In the genomic region with DNA sequence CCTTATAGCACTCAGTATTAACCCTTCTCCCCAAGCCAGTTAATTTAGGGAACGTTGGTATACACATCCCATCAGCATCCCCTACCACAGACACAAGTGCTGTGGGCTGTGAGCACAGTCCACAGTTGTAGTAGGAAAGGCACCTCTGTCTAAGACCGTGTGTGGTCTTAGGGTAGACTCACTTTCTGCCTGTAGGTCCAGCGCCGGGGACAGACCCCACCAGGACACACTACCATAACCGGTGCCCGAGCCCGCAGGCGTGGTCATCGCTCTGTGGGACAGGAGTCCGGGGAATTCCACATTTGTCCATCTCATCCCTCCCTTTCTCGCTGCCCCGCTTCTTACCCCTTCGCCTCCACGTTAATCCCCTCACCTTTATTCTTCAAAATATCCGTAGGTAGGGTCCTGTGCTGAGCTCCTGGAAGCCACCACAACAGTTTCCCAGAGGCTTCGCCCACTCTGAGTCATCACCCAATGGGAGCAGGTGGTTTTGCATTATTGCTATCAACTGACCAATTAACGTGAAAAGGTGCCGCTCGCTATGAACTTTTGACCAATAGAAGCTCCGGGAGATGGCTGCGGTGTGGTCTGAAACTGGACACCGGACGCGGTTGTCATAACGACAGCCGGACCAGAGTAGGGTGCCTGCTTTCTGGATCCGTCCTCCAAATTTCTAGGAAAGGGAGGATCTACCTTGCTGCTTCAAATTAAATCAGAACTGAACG, we compare ENCODE assay signal across 8 mouse cellular contexts. TPM values are rescaled to one million over a fixed set of nuclear protein-coding genes. Genes with fewer than 3 reads are reported as not detected.
DNase-seq lines count a peak whose midpoint lies in the region; ATAC-seq and TF ChIP-seq lines count a peak whose summit lies in the region.

A gene (minus strand): TSS at position 449 of the 725 bp plus-strand sequence.

- no peak for TF ChIP-seq CTCF in gastrocnemius, adult 2 months (IDR thresholded peaks at IDR 0.05)
- no peak for TF ChIP-seq CTCF in hindbrain, postnatal 0 days (IDR thresholded peaks at IDR 0.05; ENCODE audit: low read depth)

- 1% methylated on average over 28 of the region's 28 CpGs for WGBS in hindbrain, postnatal 0 days
- 8% methylated on average over 28 of the region's 28 CpGs for WGBS in liver, embryonic 12.5 days (ENCODE audit: insufficient replicate concordance)

- peak; percentile 80 for ATAC-seq in hindbrain, postnatal 0 days
- peak; percentile 75 for ATAC-seq in liver, embryonic 12.5 days
- ATAC-seq in monocyte, adult 5-6 weeks (replicated peaks; ENCODE audit: insufficient number of reproducible peaks, low FRiP score, low TSS enrichment, poor library complexity, severe bottlenecking): peak; percentile 70
- ATAC-seq in inflammation-experienced regulatory T-cells, adult 6 months: no peak

- DNase-seq in urinary bladder, postnatal 14 days (ENCODE audit: low spot score): peak; percentile 77
- DNase-seq in urinary bladder, adult 2 months (ENCODE audit: low spot score): no peak
- DNase-seq in gastrocnemius, adult 2 months: peak; percentile 81
- DNase-seq in hindbrain, postnatal 0 days (ENCODE audit: low spot score): peak; percentile 82
- DNase-seq in left cerebral cortex, adult 11 months (ENCODE audit: low spot score): no peak

- H3K36me3 ChIP-seq in hindbrain, postnatal 0 days (ENCODE audit: insufficient read depth, low read length): no peaks in the 10 kb centered on the region
- no peaks in the 10 kb centered on the region for H3K36me3 ChIP-seq in liver, embryonic 12.5 days

- peaks cover 9% of the 10 kb centered on the region; the same call in 1 of the 2 replicates for H3K27me3 ChIP-seq in hindbrain, postnatal 0 days (ENCODE audit: insufficient read depth, low read length)
- H3K27me3 ChIP-seq in liver, embryonic 12.5 days (replicated peaks): peaks cover 32% of the 10 kb centered on the region

- peak within 1 kb of the TSS; percentile 58 for H3K4me2 ChIP-seq in hindbrain, postnatal 0 days (ENCODE audit: low read depth, low read length)
- H3K4me2 ChIP-seq in liver, embryonic 12.5 days: peak within 1 kb of the TSS; percentile 55

- intact Hi-C loops in gastrocnemius, adult 2 months (cut with DNase I): no loop called here

- no peaks in the 10 kb centered on the region for H3K4me1 ChIP-seq in hindbrain, postnatal 0 days (ENCODE audit: insufficient read depth, low read length)
- H3K4me1 ChIP-seq in liver, embryonic 12.5 days: peaks cover 4% of the 10 kb centered on the region

- H3K27ac ChIP-seq in gastrocnemius, adult 2 months: no peak within 1 kb of the TSS
- H3K27ac ChIP-seq in hindbrain, postnatal 0 days: no peak within 1 kb of the TSS
- H3K27ac ChIP-seq in liver, embryonic 12.5 days: no peak within 1 kb of the TSS

- H3K4me3 ChIP-seq in gastrocnemius, adult 2 months: peak within 1 kb of the TSS; percentile 69
- H3K4me3 ChIP-seq in hindbrain, postnatal 0 days (ENCODE audit: low read length): peak within 1 kb of the TSS; percentile 28
- peak within 1 kb of the TSS; percentile 28 for H3K4me3 ChIP-seq in liver, embryonic 12.5 days

- H3K9ac ChIP-seq in hindbrain, postnatal 0 days (replicated peaks; ENCODE audit: low read length): peak within 1 kb of the TSS; percentile 28
- no peak within 1 kb of the TSS for H3K9ac ChIP-seq in liver, embryonic 12.5 days

- H3K9me3 ChIP-seq in hindbrain, postnatal 0 days (ENCODE audit: low read length): no peaks in the 10 kb centered on the region
- no peaks in the 10 kb centered on the region for H3K9me3 ChIP-seq in liver, embryonic 12.5 days (replicated peaks)

RNA-seq across cellular contexts. Expression of the gene that starts here (rescaled TPM):
- polyA plus RNA-seq in urinary bladder, adult 2 months (2012; rRNA removed): 3.5 and 4.0 TPM in 2 replicates
- not detected for total RNA-seq in gastrocnemius, adult 2 months (2021)
- total RNA-seq in hindbrain, postnatal 0 days (2014; rRNA removed): 2.1 and 3.8 TPM in 2 replicates
- 2.0 and 2.6 TPM in 2 replicates for polyA plus RNA-seq in hindbrain, postnatal 0 days (2015; fragmentation: Nextera tagmentation; extraction: Ambion mirVana)
- polyA plus RNA-seq in liver, embryonic 12.5 days (2016; fragmentation: Nextera tagmentation; extraction: Ambion mirVana): 0.24 and 0.26 TPM in 2 replicates
- 0.85 to 2.0 TPM (median 1.8 TPM) in 3 replicates for total RNA-seq in monocyte, adult 5-6 weeks (2017)
- polyA plus RNA-seq in inflammation-experienced regulatory T-cells, adult 6 months (2017; shearing (Covaris generic)): 1 to 10 TPM; 1.3 to 2.1 (median 1.3) TPM

Comparison
In these comparisons a context has a peak if more than half of its experiments do, and no peak if none do; other contexts are left out.
1. DNase-seq: peak in urinary bladder, postnatal 14 days (single experiment) and hindbrain, postnatal 0 days (single experiment); none in urinary bladder, adult 2 months (single experiment) and left cerebral cortex, adult 11 months (single experiment).
2. Peak in DNase-seq and H3K4me3 ChIP-seq in gastrocnemius, adult 2 months; RNA of the gene not detected or under 1 TPM.
3. Peak in ATAC-seq, H3K4me3 ChIP-seq and H3K4me2 ChIP-seq in liver, embryonic 12.5 days; RNA of the gene not detected or under 1 TPM.
4. Peak in every context shown above with its lines, with median percentiles within 50 percentile points of each other: H3K4me3 ChIP-seq.